Mouse (Mus musculus): ENCODE measurements around the gene Hist1h3c.

- no peak for TF ChIP-seq CTCF (IDR thresholded peaks at IDR 0.05; ENCODE audit: low read depth, low read length)
- no peak for TF ChIP-seq POLR2A (IDR thresholded peaks at IDR 0.05; ENCODE audit: borderline replicate concordance, low read depth, low read length)
These were observed 21.2 kb downstream of the Hist1h3c start for GRCm38 (mm10) chr13:23724239-23724638.

All from bone marrow macrophage, adult 2 months (primary cell).